Mouse (Mus musculus): Measurements from ENCODE around the gene Tmprss11c.
"Not testable (repeated sequence)": the region's sequence is repeated elsewhere in the genome, so short reads cannot be mapped to it uniquely, and the experiment has no call there.

The Tmprss11c gene

DNA sequence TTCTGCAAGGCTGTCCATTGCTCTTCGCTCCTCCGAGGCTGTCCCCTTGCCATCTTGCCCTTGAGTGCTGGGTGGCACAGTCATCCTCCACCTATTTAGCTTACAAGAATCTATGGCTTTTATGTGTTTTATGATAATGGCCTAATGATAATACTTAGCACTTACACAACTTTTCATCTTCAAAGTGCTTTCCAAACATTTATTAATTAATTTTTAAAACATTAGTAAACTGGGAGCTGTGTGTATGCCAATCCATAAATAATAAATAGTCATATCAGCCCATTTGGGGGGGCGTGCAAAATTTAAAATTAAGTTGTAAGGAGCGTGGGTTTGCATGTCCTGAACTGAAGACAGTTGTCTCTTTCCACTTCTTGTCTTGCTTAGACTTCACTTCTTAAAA, at the start of gene Tmprss11c:
Gene Tmprss11c (minus strand): TSS at position 101 of the 400 bp plus-strand sequence.
- no peak for DNase-seq (ENCODE audit: low spot score)

DNA sequence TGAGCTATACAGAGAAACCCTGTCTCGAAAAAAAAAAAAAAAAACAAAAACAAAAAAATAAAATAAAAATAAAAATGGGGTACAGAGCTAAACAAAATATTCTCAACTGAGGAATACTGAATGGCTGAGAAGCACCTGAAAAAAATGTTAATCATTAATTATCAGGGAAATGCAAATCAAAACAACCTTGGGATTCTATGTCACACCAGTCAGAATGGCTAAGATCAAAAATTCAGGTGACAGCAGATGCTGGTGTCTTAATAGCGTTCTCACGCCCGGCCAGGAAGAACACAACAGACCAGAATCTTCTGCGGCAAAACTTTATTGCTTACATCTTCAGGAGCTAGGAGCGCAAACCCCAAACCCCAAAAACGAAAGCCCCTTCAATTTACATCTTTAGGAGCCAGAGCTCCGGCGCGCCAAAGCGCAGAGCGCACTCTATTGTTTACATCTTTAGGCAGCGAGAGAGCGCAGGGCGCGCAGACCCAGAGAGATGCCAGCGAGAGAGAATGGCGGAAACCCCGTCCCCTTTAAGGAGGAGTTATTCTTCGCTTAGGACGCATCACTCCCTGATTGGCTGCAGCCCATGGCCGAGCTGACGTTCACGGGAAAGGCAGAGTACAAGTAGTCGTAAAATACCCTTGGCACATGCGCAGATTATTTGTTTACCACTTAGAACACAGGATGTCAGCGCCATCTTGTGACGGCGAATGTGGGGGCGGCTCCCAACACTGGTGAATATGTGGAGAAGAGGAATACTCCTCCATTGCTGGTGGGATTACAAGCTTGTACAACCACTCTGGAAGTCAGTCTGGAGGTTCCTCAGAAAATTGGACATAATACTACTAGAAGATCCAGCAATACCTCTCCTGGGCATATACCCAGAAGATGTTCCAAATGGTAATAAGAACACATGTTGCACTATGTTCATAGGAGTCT, 29.2 kb upstream of the Tmprss11c start:
- DNase-seq (ENCODE audit: low spot score): not testable (repeated sequence)

DNA sequence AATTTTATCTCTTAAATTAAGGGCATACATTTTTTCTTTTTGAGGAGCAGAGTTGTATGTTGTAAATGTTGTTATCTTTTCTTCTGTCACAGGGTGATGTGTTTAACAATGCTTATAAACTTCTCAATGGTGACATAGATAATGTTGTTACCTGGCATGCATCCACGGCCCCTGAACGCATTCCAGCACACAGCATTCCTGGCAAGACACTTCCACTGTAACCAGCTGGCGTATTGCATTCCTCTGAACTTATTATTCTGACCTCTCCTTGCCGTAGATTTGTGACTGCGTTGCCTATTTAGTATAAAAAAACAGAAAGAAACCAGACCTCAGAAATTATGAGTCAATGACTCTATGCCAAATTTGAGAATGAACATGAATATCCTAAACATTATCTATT, 17.0 kb upstream of the Tmprss11c start:
- DNase-seq (ENCODE audit: low spot score): no peak

DNA sequence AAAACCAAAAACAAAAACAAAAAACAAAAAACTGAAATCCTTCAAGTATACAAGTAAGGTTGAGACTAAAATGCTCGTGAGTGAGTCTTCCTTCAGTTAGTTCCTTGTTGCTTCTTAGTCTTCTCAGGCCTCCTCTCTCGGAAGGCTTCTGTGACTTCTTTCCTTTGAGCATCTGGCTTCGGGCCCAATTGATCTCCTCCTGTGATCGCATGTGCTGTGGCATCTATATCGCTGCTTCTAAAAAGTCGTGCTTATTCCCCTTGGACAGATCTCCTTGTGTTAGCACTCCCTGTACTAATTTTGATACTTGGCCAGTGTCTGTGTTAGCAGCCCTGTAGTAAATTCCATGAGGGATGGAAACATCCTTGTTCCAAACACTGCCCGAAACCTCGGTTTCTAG, 14.8 kb upstream of the Tmprss11c start:
- no peak for DNase-seq (ENCODE audit: low spot score)

DNA sequence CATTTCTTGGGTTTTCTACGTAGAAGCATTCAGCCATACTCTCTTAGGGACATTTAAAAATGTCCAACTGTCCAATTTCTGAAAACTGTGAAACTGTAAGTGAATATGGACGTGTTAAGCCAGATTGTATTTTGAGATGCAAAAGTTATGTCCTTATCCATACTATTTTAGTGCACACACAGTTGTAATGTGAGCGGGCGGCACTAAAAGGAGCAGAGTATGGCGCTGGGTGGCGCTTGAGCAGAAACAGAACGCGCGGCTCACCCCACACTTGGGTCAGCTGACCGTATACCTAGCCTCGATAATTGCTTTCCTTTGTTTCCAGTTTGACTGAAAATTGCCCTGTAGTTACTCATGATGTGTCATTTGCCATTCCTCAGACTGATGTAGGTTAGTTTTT, 42.5 kb downstream of the Tmprss11c start:
- no peak for DNase-seq (ENCODE audit: low spot score)

DNA sequence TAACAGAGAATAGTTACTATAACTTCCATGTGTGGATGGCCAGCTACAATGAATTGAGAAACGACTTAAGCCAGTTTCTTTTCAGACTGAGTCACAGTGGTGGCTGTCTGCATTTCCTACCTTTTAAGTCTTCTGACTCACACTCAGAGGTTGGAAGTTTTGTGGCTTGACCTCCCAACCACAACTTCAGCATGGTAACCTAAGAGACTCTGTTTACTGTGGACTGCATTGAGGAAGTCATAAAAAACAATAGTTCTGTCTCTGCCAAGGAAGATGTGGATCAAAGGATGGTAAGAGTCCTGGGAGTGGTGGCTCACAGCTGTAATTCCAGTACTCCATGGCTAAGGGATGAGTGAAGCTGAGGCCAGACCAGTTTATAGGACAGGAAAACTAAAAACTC, 44.2 kb downstream of the Tmprss11c start:
- no peak for DNase-seq (ENCODE audit: low spot score)

DNA sequence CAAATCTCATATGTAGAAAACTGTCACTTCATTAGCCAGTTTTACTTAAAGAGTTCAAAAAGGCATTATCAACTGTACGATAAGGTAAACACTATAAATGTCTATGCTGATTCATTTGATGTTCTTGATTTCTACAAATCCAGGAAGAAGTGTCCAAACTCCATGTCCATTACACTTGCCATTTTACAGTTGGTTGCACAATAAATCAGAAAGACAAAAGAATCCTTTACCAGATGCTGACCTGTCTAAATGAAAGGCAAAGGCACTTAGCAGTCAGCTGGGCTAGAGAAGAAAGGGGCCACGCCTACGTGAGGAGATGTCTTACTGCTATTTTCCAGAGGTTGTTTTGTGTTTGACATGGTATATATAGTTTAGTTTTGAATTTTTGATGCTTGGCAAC, 44.8 kb downstream of the Tmprss11c start:
- DNase-seq (ENCODE audit: low spot score): no peak

DNA sequence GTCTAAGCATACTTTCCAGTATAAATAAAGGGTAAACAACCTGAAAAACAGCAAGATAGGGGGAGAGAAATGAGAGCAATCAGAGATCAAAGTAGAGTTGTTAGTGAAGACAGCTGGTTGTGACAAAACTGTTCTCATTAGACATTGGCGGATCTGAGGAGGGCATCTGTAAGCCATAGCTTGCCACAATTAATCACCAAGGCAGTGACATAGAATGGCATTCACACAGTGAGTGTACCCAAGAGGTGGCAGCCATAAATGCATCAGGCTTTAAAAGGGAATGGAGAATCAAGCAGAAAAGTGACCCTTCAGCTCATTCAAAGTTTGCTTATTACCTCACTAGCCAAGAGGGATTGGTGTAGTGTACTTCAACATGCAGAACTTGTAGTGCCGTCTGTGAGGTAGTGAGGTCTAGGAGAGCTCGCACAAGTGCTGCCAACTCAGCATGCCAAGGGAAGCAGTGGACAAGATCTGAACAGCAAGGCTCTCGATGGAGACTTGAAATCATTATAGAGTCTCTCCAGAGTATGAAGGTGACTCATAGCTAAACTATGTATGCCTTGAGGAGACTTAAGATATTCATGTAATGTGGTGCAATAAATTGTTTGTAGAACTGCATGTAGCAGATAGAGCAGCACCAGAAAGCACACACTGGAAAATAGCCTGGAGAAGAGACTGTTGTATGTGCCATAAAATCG, 61.8 kb downstream of the Tmprss11c start:
- no peak for DNase-seq (ENCODE audit: low spot score)

DNA sequence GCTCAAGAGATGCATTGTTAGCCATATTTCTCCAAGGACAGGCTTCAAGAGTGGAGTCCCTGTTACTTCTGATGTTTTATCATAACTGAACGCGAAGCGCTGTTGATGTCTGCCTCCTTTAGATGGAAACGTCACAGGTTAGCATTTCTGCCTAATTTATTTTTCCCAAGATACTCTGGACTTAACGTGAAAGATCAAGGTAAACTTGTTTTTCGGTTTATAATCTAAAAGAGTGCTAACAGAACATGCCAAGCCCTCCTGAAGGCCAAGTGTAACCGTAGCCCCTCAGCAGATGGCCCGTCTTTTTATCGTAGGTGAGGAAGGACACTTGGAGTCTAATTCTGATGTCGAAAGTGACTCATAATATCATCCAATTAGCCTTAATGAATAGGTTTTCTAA, 91.3 kb downstream of the Tmprss11c start, which contains the start of gene Gnrhr:
Gene Gnrhr (minus strand): TSS at position 101 of the 400 bp plus-strand sequence.
- DNase-seq (ENCODE audit: low spot score): no peak

DNA sequence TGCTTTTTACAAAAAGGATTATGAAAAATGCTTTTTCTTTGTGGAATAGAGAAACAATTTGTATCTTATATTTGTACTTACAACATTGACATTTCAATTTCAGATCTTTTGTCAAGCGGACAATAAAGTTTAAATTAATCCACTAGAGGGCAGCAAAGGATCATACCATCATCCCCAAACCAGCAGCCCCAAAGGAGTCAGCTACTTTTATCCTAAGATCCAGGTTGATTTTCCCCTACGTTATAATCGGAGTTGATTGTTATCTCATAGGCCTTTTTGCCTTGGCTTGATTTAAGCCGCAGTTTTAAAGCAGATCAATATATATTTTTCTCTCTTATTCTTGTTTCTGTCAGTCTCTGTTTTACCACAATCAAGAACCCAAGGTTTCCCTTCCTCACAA, 97.8 kb downstream of the Tmprss11c start:
- DNase-seq (ENCODE audit: low spot score): no peak

DNA sequence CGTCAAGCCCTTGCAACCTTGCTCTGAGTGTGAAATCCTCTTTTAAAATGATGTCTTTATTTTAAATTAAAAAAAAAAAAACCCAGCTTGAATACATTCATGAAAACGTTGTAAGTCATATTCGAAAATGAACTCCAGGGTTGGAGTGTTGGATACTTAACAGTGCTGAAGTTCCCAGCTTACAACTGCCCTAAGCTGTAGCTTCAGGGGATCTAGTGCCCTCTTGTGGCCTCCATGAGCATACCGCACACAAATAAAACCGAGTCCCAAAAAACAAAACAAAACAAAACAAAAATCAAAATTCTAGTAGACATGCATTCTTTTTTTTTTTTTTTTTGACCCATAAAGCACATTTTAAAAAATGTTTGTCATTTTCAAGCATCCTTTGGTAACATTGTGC, 98.3 kb downstream of the Tmprss11c start:
- peak; percentile 12 for DNase-seq (ENCODE audit: low spot score)

DNA sequence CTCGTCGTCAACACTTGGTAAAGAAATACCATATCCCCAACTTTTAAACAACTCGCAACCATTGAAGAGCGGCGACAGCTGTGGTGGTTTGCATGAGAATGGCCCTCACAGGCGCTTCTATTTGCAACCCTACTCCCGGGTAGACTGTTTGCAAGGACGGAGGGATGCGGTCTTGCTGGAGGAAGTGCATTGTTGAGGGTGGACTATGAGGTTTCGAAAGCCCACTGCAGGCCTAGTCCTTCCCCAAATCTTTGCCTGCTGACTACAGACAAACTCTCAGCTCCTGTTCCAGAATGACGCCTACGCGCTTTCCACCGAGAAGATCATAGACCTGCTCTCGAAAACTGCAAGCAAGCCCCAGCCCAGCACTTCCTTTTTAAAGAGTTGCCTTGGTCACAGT, 98.8 kb downstream of the Tmprss11c start:
- DNase-seq (ENCODE audit: low spot score): no peak

DNA sequence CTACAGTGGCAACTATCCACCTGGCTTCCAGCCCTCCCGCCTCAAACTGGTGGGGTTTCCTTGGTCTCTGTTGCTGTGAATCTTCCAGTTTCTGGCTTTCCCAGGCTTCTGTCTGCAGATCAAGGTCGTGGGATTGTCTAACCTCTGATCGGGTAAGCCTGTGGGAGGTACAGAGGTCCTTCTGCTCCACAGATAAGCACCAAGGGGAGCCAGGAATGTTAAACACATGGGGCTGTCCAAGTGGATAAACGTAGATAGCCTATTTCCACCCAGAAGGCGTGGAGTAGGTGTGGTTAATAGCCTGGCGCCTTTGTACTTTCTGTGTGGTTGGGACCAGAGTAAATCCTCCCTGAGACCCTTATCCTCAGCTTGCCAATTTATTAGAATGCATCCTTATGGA, 101.7 kb downstream of the Tmprss11c start:
- no peak for DNase-seq (ENCODE audit: low spot score)
